Mouse (Mus musculus): ENCODE measurements around the gene Chsy1.

The Chsy1 gene

DNA sequence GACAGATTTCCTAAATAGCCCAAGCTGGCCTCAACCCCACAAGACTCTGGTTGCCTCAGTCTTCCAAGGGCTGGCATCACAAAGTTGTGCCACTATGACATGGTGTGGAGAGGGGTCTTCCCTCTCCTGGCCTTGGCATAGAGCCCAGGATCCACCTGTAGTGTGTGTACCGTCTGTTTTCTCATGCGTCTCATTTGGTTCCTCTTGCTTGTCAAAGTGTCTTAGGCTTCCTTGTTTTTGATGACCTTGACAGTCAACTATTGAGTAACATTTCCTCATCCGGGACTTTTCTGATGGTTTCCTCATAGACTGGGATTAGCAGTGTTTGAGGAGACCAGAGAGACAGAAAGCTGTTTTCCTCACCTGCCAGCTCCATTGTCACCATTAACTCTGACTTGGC, 30.8 kb downstream of the Chsy1 start:
- DNase-seq (ENCODE audit: low spot score), result no peak

- DNase-seq (ENCODE audit: low spot score), result no peak
These were observed 31.7 kb downstream of the Chsy1 start for GRCm38 (mm10) chr7:66140923-66141570.

DNA sequence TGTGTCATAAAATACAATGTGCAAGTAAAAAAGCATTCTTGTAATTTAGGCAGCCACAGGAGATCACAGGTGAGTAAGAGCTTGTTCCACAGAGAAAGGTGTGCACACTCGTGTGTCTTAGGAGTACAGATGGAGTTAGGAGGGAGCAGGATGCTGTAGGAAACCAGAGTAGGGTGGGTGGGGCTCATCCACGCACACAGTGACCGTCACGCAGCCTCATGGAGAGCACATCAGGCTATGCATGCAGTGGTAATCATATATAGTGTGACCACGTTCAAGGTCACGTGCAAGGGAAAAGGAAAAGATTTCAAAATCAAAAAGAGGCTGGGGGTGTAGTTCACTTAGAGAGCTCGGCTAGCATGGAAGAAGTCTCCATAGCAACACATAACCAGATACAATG, 33.2 kb downstream of the Chsy1 start:
- no peak for DNase-seq (ENCODE audit: low spot score)

GRCm38 (mm10) chr7:66144543-66144942, 35.2 kb downstream of the Chsy1 start:
- no peak for DNase-seq (ENCODE audit: low spot score)

- no peak for DNase-seq (ENCODE audit: low spot score)
These were observed 37.8 kb downstream of the Chsy1 start for GRCm38 (mm10) chr7:66147156-66147555.

DNA sequence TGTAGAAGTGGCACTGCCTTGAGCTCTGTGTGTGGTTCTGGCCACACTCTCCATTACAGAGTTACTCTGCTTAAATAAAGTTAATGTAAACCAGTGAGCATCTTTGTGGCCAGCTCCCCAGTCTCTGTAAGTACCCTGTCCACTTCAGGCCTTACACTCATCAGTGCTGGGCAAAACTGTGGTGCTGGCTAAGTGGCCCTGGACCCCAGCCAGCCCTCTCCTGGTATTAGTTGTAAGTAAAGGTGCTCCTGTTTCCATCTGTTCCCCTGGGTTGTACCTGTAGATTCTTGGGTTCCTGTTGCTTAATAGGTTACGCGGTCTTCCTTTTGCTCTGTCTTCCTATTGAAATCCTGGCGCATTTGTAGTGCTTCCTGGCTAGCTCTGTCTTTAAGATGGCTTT, 38.5 kb downstream of the Chsy1 start:
- DNase-seq (ENCODE audit: low spot score), result no peak

DNA sequence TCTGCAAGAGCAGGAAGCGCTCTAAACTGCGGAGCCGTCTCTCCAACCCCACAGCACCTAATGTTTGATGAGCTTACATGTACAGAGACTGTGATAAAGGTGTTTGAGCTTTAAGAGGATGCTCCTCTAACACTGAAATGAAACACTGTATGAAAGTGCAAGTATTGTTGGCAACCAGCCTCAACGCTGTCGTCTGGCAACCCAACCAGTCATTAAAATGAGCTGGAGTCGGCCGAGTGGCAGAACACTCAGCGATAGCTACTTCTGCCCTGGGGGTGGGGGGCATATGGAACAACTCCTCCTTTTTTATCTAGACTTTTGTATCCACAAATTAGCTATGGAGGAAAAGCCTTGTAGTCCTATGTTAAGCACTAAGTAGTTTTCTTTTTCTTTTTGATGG, 40.2 kb downstream of the Chsy1 start:
- no peak for DNase-seq (ENCODE audit: low spot score)

- DNase-seq (ENCODE audit: low spot score), result no peak
These were observed 41.1 kb downstream of the Chsy1 start for GRCm38 (mm10) chr7:66150411-66150810.

- no peak for DNase-seq (ENCODE audit: low spot score)
These were observed 48.1 kb downstream of the Chsy1 start for GRCm38 (mm10) chr7:66157413-66157812.

- no peak for DNase-seq (ENCODE audit: low spot score)
These were observed 48.6 kb downstream of the Chsy1 start for GRCm38 (mm10) chr7:66157861-66158415.

- no peak for DNase-seq (ENCODE audit: low spot score)
These were observed 49.4 kb downstream of the Chsy1 start for GRCm38 (mm10) chr7:66158616-66159129.

DNA sequence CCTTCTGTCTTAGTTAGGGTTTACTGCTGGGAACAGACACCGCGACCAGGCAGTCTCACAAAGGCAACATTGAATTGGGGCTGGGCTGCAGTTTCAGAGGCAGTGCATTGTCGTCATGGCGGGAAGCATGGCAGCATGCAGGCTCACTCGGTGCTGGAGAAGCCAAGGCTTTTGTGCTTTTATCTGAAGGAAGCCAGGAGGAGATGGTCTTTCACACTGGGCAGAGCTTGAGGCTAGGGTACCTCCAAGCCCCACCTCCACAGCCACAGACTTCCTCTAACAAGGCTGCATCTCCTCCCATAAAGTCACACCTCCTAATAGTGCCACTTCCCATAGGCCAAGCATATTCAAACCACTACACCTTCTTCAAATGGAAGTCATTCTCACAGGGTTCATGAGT, 50.6 kb downstream of the Chsy1 start:
- no peak for DNase-seq (ENCODE audit: low spot score)

GRCm38 (mm10) chr7:66161836-66162235, 52.5 kb downstream of the Chsy1 start:
- no peak for DNase-seq (ENCODE audit: low spot score)

- no peak for DNase-seq (ENCODE audit: low spot score)
These were observed 53.2 kb downstream of the Chsy1 start for GRCm38 (mm10) chr7:66162489-66162888.

- DNase-seq (ENCODE audit: low spot score), result no peak
These were observed 53.7 kb downstream of the Chsy1 start for GRCm38 (mm10) chr7:66162981-66163380.

- no peak for DNase-seq (ENCODE audit: low spot score)
These were observed 55.2 kb downstream of the Chsy1 start for GRCm38 (mm10) chr7:66164427-66165031.

- DNase-seq (ENCODE audit: low spot score), result no peak
These were observed 55.9 kb downstream of the Chsy1 start for GRCm38 (mm10) chr7:66165036-66165798.

DNA sequence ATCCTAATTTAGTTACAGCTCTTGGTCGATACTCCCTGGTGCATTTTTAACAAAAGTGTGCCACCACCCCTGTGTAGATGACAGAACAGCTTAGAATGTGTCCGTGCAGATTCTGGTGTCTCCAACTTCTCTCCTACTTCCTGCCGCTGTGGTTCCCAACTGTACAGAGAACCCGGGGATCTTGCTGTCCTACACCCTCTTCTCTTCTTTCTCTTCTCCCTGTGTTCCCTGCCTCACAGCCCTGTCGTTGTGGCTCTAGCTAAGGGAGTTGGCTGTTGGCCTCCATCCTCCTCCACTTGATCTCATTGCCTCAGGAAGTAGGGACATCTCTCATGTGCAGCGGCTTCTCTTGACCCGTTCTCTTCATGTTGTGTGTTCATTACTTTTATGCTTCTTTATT, 59.6 kb downstream of the Chsy1 start:
- DNase-seq (ENCODE audit: low spot score), result no peak

DNA sequence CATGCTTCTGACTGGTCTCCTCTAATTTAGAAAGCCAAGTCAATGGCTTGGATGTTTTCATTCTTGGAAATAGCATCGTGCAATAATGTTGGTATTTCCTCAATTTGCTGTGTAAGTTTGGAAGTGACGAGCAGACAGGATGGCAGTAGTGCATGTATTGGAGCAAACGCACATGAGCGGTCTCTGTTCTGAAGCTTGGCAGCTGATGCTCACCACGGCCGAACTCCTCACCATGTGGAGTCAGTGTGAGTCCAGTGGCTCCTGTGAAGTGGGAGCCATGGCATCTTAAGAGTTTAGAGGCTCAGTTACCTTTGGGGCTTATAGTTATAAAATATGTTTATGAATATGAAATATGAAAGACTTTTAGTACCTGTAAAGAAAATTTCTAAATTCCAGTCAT, 60.2 kb downstream of the Chsy1 start:
- no peak for DNase-seq (ENCODE audit: low spot score)

- DNase-seq (ENCODE audit: low spot score), result no peak
These were observed 61.6 kb downstream of the Chsy1 start for GRCm38 (mm10) chr7:66170802-66171505.

GRCm38 (mm10) chr7:66175738-66176137, 66.4 kb downstream of the Chsy1 start:
- DNase-seq (ENCODE audit: low spot score), result no peak

DNA sequence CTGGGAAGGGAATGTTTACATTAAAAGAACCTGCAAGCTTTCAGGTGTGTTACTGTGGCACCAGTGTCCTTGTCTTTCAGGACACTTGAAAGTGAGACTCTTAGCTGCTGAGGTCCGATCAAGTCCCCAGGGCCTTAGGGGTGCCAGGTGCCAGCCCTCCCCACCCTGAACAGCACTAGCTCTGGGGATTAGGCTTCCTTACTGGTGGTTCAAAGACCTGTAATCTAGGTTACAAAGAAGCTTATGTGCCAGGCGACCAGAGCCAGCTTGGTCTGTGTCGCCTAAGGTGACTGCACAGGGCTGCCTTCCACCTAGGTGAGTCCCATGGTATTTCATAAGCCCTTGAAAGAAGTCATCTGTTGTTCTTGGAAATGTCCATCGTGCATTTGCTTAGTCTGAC, 66.9 kb downstream of the Chsy1 start:
- DNase-seq (ENCODE audit: low spot score), result no peak
